Mouse (Mus musculus) cerebellum, adult 9-11 months (tissue): ENCODE results near the gene Cacna1g.

ENCODE experiments used
- DNase-seq: peaks from one replicate; pipeline ENCODE4 v3.0.0; 2022

Gene Cacna1g

GRCm38 (mm10) chr11:94473707-94474543 lies at the start of gene Cacna1g:
Gene Cacna1g, minus strand, starts transcription at chr11:94474198.
- DNase-seq, result peak; percentile 87

- DNase-seq, result peak; percentile 73
Observed at GRCm38 (mm10) chr11:94521219-94521843, 47.3 kb upstream of the Cacna1g start, which contains the start of gene Mycbpap. Gene Mycbpap, minus strand, starts transcription at chr11:94521742.

GRCm38 (mm10) chr11:94513452-94513851 lies 39.5 kb upstream of the Cacna1g start:
- no peak for DNase-seq

- DNase-seq, result no peak
Observed at GRCm38 (mm10) chr11:94508976-94509375, 35.0 kb upstream of the Cacna1g start.

GRCm38 (mm10) chr11:94501482-94501881 lies 27.5 kb upstream of the Cacna1g start:
- DNase-seq, result no peak

DNA sequence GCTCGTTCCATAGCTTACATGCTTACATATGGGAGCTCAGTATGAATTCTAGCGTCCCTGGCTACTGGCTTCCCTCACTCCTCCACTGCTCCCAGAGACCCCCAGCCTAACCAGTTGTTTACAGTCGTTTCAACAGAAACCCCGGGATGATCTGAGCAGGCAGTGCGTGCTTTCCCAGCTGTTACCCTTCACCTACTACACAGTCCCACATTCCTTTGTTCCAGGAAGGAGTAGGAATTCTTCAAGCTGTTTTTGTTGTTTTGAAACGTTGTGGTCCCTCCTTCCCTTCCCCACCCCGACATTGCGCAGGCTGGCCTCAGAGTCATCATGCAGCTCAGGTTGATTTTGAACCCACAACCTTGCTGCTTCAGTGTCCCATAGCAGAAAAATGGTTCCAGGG lies 26.4 kb upstream of the Cacna1g start:
- no peak for DNase-seq

- DNase-seq, result peak; percentile 71
Observed at GRCm38 (mm10) chr11:94499661-94500152, 25.7 kb upstream of the Cacna1g start, which contains the start of gene Epn3. Gene Epn3, minus strand, starts transcription at chr11:94499974.

DNA sequence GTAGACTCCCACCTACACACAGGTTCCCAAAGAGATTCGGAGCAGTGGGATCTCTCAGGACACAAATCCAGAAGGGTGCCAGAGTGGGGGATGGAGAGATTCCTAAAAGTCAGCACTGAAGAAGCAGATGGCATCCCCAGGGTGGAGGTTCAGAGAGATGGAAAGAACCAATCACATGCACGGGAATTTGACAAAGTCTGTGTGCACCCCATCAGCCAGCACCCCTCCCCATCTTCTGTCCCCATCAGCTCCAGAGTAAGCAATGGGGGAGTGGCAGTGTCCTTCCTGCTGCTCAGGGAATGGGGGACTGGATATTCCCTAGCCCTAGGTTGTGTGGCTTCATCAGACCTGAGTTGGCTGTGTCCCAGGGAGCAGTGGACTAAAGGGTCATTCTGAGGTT lies 25.0 kb upstream of the Cacna1g start:
- peak; percentile 93 for DNase-seq

- DNase-seq, result peak; percentile 84
Observed at GRCm38 (mm10) chr11:94498093-94498996, 24.3 kb upstream of the Cacna1g start.

DNA sequence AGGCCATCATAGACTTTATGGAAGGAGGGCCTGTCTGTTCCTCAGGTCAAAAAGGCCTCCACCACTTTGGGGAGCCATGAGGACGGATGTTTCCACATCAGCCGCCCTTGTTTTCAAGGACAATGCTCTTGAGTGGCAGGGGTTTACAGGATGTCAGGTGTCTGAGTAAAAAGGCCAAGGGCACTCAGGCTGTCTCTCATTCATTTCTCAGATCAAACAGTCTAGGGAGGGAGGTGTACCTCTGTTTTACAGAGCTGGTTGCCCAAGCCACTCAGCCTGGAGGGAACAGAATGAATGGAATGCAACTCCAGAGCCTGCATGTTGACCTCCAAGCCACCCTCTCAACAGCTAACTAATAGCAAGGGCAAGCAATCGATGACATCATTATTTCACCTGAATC lies 21.4 kb upstream of the Cacna1g start:
- no peak for DNase-seq

DNA sequence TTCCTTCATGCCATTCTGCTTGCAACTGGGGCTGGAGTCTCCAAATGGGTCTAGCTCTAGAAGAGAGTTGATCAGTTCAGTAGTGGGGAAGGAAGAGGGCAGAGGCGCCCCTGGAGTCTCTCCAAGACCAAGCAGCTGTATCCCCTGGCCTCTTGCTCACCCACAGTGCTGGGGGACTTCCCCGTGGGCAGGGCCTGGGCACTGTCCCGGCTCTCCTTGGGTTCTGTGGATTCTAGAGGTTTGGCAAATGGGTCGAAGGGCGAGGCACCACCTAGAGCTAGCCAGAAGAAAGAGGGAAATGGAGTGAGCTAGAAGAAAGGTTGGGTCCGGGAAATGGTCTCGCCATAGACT lies 17.7 kb upstream of the Cacna1g start:
- peak; percentile 30 for DNase-seq

DNA sequence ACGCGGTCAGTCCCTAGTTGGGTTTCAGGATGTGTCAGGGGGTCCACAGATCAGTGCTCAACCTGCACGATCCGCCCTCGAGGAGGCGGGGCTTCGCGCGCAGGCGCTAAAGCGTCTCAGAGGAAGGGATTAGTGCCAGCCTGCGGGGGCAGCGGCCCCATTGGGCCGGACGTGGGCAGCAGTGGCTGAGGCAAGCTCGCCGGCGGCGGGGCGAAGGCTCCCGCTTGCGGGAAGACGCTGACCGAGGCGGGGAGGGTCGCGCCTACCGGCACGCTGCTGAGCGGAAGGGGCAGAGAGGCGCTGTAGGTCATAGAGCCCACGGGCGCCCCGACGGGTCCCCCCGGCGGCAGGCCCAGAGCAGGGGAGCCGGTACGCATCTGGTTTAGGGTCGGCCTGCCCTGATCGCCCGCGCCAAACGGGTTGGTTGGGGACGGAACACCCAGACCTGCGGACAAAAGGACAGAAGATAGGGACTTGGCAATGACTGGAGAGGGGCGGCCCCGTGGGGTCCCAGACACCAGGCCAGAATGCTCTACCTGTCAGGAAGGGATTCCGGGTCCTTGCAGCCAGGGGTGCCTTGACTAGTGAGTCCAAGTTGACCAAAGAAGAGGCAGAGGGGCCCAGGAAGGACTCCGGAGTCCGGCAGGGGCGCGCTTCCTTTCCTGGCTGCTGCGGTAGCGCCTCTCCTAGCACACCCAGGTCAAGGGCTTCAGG lies 17.2 kb upstream of the Cacna1g start:
- peak; percentile 55 for DNase-seq

DNA sequence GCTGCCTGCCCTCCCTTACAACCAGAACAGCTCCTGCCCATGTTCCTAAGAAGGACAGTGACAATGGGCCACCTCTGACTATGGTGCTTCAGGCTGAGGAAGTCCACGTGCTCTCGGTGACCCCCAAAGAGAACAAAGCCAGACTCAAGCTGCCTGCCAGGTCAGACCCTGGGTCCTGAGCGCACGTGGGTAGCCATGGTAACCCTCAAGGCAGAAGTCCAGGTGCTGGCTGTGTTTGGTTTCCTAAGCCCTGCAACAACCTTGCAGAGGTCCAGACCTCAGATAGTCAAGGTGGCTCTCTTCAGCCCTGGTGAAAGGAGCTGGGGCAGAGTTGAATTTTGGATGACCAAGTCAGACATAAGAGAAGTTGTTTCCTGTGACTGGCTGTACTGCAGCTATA lies 15.7 kb upstream of the Cacna1g start:
- DNase-seq, result no peak

DNA sequence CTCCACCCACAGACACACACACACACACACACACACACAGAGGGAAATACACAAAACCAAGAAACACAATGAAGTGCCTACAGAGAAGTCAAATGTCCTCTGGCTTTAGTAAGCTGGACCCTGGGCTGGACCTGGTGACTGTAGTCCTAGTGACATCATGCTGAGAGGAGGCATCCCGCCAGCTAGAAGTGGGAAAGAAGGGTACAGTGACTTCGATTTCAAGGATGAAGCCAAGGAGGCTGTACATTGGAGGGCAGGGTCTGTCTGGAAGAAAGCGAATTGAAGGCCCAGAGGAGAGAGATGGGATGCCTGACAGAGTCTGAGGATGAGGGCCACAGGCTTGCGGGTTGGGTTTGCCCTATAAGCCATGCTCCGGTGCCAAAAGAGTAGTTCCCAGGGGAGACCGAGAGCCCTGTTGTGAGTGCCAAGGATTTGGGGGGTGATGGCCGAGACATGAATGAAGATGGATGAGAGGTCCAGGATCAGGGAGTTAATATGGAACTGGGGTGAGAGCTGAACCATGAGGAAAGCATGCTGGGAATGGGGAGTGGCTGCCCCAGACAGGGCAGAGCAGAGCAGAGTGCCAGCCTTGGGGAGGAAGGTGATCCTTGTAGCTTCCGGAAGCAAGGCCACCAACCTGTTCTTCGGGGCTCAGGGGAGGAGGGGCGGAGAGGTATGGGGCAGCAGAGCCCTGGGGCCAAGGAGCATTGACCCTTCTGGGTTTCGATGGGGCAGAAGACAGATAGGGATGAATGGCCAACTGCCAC lies 15.0 kb upstream of the Cacna1g start:
- peak; percentile 23 for DNase-seq

DNA sequence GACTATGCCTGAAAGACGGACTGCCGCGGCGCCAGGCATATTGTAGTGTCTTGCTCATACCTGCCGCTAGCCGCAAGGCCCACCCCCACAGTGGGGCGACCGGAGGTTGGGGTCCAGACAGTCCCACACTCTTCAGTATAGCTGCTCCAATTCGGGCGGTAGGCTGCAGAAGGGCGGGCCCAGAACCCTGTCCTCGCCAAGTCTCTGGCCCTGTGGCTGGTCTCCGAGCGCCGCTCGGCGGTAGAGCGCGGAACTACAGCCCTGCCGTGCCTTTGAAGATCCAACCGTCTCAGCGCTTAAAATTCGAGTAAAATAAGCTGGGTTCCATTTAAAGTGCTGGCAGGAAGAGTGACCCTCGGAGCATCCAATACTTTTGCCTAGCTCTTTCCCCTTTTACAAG lies 12.0 kb upstream of the Cacna1g start, which contains the start of gene Spata20:
Gene Spata20, minus strand, starts transcription at position 179 of the 400 bp plus-strand sequence.
- DNase-seq, result peak; percentile 87

GRCm38 (mm10) chr11:94485223-94485622 lies 11.2 kb upstream of the Cacna1g start:
- DNase-seq, result peak; percentile 62

GRCm38 (mm10) chr11:94484636-94485035 lies 10.6 kb upstream of the Cacna1g start:
- DNase-seq, result peak; percentile 63

DNA sequence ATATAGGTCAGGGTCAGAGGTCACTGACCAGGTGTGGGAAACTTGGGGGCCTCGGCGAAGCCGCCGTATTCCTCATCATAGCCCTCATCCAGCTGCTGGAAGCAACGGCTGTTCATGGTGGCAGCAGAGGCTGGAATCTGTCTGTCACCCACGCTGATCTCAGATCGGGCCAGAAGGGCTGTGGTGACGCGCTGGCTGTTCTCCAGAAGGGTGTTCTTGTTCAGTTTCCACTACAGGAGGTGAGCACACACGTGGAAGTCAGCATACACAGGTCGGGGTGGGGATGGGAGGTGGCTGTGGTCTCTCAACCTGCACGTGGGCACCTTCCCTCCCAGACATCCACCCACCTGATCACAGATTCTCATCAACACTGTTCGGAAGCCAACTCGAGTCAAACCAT lies 9.9 kb upstream of the Cacna1g start:
- peak; percentile 74 for DNase-seq

GRCm38 (mm10) chr11:94483436-94483835 lies 9.4 kb upstream of the Cacna1g start:
- peak; percentile 93 for DNase-seq

DNA sequence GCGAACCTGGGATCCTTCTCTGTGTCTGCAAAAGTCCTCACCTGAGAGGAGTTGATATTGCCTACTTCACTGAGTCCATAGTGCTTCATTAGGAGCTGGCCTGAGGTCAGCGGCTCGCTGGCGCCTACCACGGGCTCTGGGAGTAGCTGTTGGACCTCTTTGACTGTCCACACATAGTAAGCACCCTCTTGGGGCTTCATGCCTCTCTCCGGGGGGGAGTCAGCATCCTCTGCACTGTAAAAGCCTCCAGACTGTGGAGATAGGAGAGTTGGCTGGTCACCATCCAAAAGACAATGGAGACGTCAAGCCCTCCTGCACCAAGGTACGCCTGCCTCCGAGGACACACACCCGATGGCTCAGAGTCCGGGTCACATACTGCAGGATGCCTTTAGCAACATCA lies 8.7 kb upstream of the Cacna1g start:
- DNase-seq, result peak; percentile 68

DNA sequence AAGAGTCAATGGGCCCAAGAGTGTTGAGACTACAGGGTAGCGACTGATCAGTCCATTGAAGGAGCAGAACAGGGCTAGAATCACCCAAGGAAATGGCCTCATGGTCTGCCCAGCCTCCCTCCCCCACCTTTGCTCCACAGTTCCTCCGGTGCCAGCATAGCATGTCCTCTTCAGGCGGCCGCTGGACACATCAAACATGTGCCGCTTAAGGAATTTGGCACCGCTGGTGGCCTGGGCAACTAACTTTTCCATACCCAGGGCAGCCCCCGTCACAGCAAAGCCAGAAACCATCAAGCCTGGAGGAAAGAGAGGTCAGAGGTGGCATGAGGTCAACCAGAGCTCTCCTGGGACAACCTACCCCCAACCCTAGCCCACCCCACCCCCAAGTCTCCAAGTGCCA lies 8.0 kb upstream of the Cacna1g start:
- peak; percentile 51 for DNase-seq
